8 mouse cellular contexts compared by ENCODE assay signal in the genomic region with DNA sequence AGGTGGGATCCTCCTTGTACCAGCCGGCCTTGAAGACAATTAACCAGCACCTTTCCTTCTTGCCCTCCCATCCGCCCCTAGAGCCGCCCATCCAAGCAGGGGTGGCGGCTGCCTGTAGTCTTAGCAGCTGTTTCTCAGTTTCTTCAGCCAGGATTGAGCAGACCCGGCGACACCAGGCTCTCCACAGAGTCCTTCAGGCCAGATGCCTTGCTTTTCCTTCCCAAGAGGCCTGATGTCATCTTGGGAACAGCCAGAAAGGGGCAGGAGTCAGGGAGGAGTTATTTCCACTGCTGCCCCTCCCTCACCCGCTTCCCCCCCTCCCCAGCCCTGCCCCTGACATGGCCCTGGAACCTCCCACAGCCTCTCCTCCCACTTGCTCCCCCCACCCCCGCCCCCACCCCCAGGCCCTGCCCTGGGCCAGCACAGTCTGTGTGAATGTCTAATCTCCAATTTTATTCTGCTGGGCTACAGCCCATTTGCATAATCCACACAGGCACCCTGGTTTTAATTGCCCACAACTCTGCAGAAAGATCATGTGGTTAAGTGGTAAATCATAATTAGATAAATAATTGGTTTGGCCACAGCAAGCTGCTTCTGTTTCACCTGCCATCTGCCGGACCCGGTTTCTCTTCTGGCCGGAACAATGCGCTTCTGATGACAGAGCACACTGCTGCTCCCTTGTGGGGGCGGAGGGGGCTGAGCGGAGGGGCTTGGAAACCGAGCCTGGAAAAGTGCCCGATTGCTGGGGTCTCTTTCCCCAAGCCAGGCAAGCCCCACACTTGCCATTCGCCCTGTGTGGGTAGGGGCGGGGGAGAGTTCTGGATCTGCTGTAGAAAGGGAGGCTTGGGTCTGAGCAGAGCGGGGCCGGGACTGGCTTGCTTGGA.
DNase-seq lines count a peak whose midpoint lies in the region; ATAC-seq and TF ChIP-seq lines count a peak whose summit lies in the region.

No protein-coding gene starts in this region.

- H3K9ac ChIP-seq in forebrain, embryonic 16.5 days (replicated peaks; ENCODE audit: low read depth, low read length): peak overlapping the region; percentile 42

- DNase-seq in gastrocnemius, adult 2 months: peak; percentile 58
- no peak for DNase-seq in gastrocnemius, postnatal 4 days (ENCODE audit: low spot score in 2 of 2)
- DNase-seq in layer of hippocampus, postnatal 10 days (ENCODE audit: low spot score in 2 of 2): peak; percentile 75 to 82
- DNase-seq in left cerebral cortex, postnatal 14 days (ENCODE audit: low spot score in 2 of 2): no peak
- DNase-seq in right cerebral cortex, postnatal 36 days (ENCODE audit: low spot score in 2 of 2): no peak

- H3K4me2 ChIP-seq in forebrain, embryonic 16.5 days (ENCODE audit: low read length): peak overlapping the region; percentile 40
- H3K4me2 ChIP-seq in myocyte (ENCODE audit: low read depth): no peak overlapping the region

- peak; percentile 70 for ATAC-seq in cerebellum, adult (ENCODE audit: insufficient number of reproducible peaks, low FRiP score, low TSS enrichment)
- peak; percentile 85 for ATAC-seq in forebrain, embryonic 16.5 days

- no peaks in the 10 kb centered on the region for H3K9me3 ChIP-seq in forebrain, embryonic 16.5 days (ENCODE audit: control insufficient read depth, low read length)

- peaks cover 96% of the 10 kb centered on the region for H3K4me1 ChIP-seq in forebrain, embryonic 16.5 days (replicated peaks; ENCODE audit: control insufficient read depth, insufficient read depth, low read length)

- H3K4me3 ChIP-seq in gastrocnemius, adult 2 months: no peak overlapping the region
- H3K4me3 ChIP-seq in forebrain, embryonic 16.5 days (replicated peaks; ENCODE audit: low read length): no peak overlapping the region
- no peak overlapping the region for H3K4me3 ChIP-seq in myocyte

- H3K36me3 ChIP-seq in forebrain, embryonic 16.5 days (ENCODE audit: control insufficient read depth, insufficient read depth): no peaks in the 10 kb centered on the region
- no peaks in the 10 kb centered on the region for H3K36me3 ChIP-seq in myocyte (ENCODE audit: control insufficient read depth, insufficient read depth)

- H3K27ac ChIP-seq in gastrocnemius, adult 2 months: 0 out of 2 replicates have a peak overlapping the region, but pooled peaks have one; percentile 1
- peak overlapping the region; percentile 93 for H3K27ac ChIP-seq in forebrain, embryonic 16.5 days (ENCODE audit: low read length)

- no peak overlapping the region for H3ac ChIP-seq in myocyte (ENCODE audit: control insufficient read depth, insufficient read length)

- intact Hi-C loops in gastrocnemius, adult 2 months (cut with DNase I): no loop called here
- intact Hi-C loops in left cerebral cortex, postnatal 14 days (cut with DNase I): no loop called here

- no peak for TF ChIP-seq POLR2A in myocyte (IDR thresholded peaks at IDR 0.05; ENCODE audit: insufficient read length, low read depth)

- 3% methylated on average over 20 of the region's 20 CpGs for WGBS in forebrain, embryonic 16.5 days

- TF ChIP-seq CTCF in gastrocnemius, adult 2 months (IDR thresholded peaks at IDR 0.05): no peak; the same call in 1 of the 2 replicates

- no peaks in the 10 kb centered on the region for H3K27me3 ChIP-seq in forebrain, embryonic 16.5 days (replicated peaks; ENCODE audit: control insufficient read depth, insufficient read depth, low read length)
- no peaks in the 10 kb centered on the region for H3K27me3 ChIP-seq in myocyte (ENCODE audit: control insufficient read depth, insufficient read depth, insufficient read length)

- peaks cover 21% of the 10 kb centered on the region for H3K79me2 ChIP-seq in myocyte (ENCODE audit: control insufficient read depth, insufficient read depth)

TF ChIP-seq in myocyte, 11 proteins besides CTCF, POLR2A, EP300 and RAD21:
- TF ChIP-seq E2F4 (IDR thresholded peaks at IDR 0.05; ENCODE audit: insufficient read depth) (no peak), MYOG (IDR thresholded peaks at IDR 0.05; ENCODE audit: control insufficient read depth in 1 of 3, insufficient read depth in 1 of 3, insufficient read length in 2 of 3, low read depth in 2 of 3) (peak in 2 of 3 experiments; percentile 23 to 62), CEBPB (IDR thresholded peaks at IDR 0.05; ENCODE audit: insufficient read depth, poor library complexity, severe bottlenecking) (no peak), MYOD1 (IDR thresholded peaks at IDR 0.05; ENCODE audit: control insufficient read depth in 1 of 3, insufficient read length in 2 of 3, low read depth in 2 of 3) (peak in 1 of 3 experiments; percentile 32), TCF12 (IDR thresholded peaks at IDR 0.05; ENCODE audit: insufficient read depth, poor library complexity, severe bottlenecking) (no peak)
TF ChIP-seq in myocyte: peak in this region for 2.

Comparison
In these comparisons a context has a peak if more than half of its experiments do, and no peak if none do; other contexts are left out.
1. DNase-seq: peak in gastrocnemius, adult 2 months (single experiment) and layer of hippocampus, postnatal 10 days (2 of 2); none in gastrocnemius, postnatal 4 days (0 of 2), left cerebral cortex, postnatal 14 days (0 of 2) and right cerebral cortex, postnatal 36 days (0 of 2).